Mouse (Mus musculus): ENCODE data around the gene 1600002K03Rik. TPM values are rescaled to one million over a fixed set of nuclear protein-coding genes. Genes with fewer than 3 reads are reported as not detected.
A peak's percentile ranks its signal among the peaks of the same experiment; 100 is the strongest.

The 1600002K03Rik gene
- polyA plus RNA-seq, 1 experiment, result 13.1 TPM

DNA sequence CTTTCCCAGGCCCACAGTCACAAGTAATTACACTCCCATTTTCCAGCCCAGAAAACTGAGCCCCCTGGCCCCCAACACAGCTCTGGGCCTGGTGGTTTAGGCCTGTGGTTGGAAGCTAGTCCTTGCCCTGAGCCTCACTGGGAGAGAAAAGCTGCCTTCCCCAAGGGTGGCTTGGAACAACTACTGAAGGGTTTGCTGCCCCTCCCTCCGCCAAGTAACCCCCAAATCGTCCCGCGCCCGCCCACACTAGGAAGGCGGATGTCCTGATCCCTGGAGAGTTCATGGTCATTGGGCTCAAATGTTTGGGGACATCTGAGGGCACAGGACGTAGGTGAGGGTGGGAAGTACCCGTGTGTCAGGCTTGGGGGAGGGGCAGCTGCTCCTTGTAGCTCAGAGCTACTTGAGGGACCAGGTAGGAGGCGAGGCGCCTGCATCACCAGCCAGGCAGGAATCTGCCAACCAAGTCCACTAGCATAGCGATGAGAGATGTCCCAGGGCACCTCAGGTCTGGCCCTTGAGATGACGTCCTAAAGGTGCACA, 13.7 kb upstream of the 1600002K03Rik start:
- Histone ChIP-seq H3K27ac (ENCODE audit: insufficient read depth, low read length) (peak overlapping the region; percentile 61), H3K4me1 (ENCODE audit: control insufficient read depth, insufficient read depth, low read length) (peaks cover 7% of the 10 kb centered on the region), H3K4me3 (ENCODE audit: insufficient read depth, low read length) (peak overlapping the region; percentile 17)
- 0 out of 2 replicates have a peak, but pooled peaks have one; percentile 0 for TF ChIP-seq POLR2A (IDR thresholded peaks at IDR 0.05; ENCODE audit: extremely low read depth, insufficient read depth, low read length)
- TF ChIP-seq CTCF (IDR thresholded peaks at IDR 0.05; ENCODE audit: extremely low read depth, insufficient read depth, low read length), result no peak

DNA sequence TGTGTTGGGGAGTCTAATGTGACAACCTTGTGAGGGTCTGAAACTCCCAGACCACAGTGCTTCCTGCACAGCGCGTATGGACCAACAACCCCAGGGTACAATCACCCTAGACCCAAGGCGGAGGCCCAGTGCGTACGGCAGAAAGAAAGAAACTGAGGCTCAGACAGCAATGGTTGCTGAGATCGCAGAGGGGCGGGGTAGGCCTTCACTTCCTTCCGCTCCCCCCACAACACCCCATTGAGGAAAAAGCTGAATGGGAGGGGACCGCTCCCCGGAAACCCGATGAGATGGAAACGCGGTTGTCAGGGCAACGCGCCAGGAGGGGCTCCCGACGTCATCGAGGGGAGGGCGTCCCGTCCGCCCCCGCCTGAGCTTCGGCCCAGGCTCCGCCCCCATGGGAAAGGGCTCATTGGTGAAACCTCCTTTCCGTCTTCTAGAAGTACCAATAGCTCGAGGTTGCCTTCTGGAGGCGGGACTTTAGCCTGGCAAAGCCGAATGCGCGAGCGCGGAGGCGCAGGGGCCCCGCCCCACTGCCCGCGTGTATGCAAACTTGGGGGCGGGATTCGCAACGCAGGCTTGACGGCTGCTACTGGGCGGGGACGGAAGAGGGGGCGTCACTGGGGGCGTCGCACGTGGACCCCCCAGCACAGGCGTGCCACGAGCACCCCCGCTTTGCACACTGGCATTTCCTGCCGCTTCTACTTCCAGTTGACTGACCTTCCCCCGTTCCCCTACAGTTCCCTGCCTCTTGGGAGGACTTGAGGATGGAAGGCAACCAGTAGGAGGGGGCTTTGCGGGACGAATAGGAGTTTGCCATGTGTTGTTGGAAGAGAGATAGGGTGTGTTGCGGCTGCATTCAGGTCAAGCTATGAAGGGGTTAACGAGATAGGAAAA, 12.9 kb upstream of the 1600002K03Rik start:
- TF ChIP-seq POLR2A (IDR thresholded peaks at IDR 0.05; ENCODE audit: extremely low read depth, insufficient read depth, low read length) (peak; percentile 62; the same call in 1 of the 2 replicates), CTCF (IDR thresholded peaks at IDR 0.05; ENCODE audit: extremely low read depth, insufficient read depth, low read length) (no peak)
- Histone ChIP-seq H3K4me1 (ENCODE audit: control insufficient read depth, insufficient read depth, low read length) (peaks cover 10% of the 10 kb centered on the region), H3K4me3 (ENCODE audit: insufficient read depth, low read length) (peak overlapping the region; percentile 17), H3K27ac (ENCODE audit: insufficient read depth, low read length) (peak overlapping the region; percentile 61)

DNA sequence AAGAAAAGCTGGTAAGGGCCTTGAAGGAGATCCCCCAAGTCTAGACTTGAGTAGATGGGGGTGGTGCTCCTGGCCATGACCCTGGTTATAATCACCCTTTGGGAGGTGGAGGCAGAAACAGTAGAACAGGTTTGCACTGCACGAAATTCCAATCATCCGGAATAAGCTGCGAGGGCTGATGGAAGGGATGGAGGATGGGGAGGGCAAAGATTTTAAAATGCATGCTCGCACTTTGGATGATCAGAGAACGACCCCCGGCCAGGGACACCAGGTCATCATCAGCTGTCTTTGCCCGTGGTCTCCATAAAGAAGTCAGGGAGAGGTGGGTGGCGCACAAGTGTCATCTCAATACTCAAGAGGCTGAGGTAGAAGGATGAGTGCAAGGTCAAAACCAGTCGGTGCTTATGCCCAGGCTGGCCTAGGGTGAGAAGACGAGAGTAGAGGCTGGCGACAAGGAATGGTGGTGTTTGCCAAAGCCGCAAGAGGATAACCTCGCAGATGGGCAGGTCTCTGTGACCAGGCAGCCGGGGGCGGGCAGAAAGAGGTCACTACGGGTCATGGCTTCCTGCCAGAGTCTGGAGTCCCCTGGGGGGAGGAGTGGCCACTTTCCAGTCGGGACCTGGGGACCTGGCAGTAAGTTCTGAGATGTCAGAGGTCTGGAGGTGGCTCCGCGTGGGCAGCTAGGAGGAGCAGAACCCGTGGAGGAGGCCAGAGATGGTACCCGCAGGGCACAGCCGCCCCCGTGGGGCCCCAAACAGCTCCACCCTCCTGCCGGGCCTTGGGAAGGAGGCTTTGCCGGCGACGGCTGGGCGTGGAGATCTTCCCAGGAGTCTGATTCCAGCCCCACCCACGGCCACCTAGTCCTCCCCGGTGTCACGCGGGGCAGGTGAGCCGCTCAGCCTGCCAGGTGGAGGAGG, 12.0 kb upstream of the 1600002K03Rik start:
- no peak; the same call in 1 of the 2 replicates for TF ChIP-seq POLR2A (IDR thresholded peaks at IDR 0.05; ENCODE audit: extremely low read depth, insufficient read depth, low read length)
- TF ChIP-seq CTCF (IDR thresholded peaks at IDR 0.05; ENCODE audit: extremely low read depth, insufficient read depth, low read length), result no peak
- H3K4me1 ChIP-seq (ENCODE audit: control insufficient read depth, insufficient read depth, low read length), result peaks cover 11% of the 10 kb centered on the region
- peak overlapping the region; percentile 58 for H3K27ac ChIP-seq (ENCODE audit: insufficient read depth, low read length)
- H3K4me3 ChIP-seq (ENCODE audit: insufficient read depth, low read length), result peak overlapping the region; percentile 7; the same call in 1 of the 2 replicates

DNA sequence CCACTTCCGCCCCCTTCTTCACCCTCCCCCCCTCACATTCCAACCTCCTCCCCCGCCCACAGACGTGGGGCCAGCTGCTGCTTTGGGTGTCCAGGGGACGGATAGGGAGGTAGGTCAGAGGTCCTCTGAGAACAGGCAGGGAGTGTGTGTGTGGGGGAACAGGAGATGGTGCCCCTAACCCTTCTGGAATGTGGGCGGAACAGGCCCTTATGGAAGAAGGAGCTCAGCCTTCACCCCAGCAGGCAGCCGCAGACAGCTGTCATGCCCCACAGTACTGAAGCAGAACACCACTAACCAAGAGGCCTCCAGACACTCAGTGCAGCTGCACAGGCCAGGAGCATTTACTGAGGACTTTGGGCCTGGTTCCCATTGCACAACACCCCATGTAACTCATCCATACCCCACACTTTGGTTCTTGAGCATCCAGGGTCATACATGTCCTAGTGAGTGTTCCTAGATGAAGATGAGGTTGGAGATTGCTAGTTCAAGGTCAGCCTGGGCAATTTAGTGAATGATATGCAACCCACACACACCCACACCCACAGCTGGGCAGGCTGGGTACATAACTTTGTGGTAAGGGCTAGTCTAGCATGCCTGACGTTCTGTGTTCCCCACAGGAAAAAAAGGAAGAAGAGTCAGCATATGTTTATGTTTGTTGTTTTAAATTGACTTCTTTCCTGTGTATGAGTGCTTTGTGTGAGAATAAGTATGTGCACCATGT, 11.1 kb upstream of the 1600002K03Rik start:
- TF ChIP-seq CTCF (IDR thresholded peaks at IDR 0.05; ENCODE audit: extremely low read depth, insufficient read depth, low read length), result no peak
- Histone ChIP-seq H3K4me3 (ENCODE audit: insufficient read depth, low read length) (no peak overlapping the region), H3K4me1 (ENCODE audit: control insufficient read depth, insufficient read depth, low read length) (peaks cover 13% of the 10 kb centered on the region), H3K27ac (ENCODE audit: insufficient read depth, low read length) (0 out of 2 replicates have a peak overlapping the region, but pooled peaks have one; percentile 5)

DNA sequence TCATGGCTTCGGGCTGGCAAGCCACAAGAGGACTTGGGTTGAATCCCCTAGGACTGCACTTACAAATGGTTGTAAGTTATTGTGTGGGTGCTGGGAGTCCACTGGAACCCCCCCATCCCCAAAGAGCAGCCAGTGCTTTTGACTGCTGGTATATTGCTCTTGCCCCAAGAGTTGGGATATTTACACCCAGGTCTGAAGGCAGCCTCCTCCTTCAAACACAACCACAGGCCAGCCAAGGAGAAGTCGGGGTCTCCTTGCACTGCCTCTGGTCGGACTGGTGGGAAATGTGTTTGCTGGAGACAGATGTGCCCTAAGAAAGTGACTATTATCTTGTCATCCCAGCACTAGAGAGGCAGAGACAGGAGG, 10.5 kb upstream of the 1600002K03Rik start:
- Histone ChIP-seq H3K4me1 (ENCODE audit: control insufficient read depth, insufficient read depth, low read length) (peaks cover 14% of the 10 kb centered on the region), H3K27ac (ENCODE audit: insufficient read depth, low read length) (no peak overlapping the region), H3K4me3 (ENCODE audit: insufficient read depth, low read length) (no peak overlapping the region)
- no peak for TF ChIP-seq POLR2A (IDR thresholded peaks at IDR 0.05; ENCODE audit: extremely low read depth, insufficient read depth, low read length)
- TF ChIP-seq CTCF (IDR thresholded peaks at IDR 0.05; ENCODE audit: extremely low read depth, insufficient read depth, low read length), result no peak

DNA sequence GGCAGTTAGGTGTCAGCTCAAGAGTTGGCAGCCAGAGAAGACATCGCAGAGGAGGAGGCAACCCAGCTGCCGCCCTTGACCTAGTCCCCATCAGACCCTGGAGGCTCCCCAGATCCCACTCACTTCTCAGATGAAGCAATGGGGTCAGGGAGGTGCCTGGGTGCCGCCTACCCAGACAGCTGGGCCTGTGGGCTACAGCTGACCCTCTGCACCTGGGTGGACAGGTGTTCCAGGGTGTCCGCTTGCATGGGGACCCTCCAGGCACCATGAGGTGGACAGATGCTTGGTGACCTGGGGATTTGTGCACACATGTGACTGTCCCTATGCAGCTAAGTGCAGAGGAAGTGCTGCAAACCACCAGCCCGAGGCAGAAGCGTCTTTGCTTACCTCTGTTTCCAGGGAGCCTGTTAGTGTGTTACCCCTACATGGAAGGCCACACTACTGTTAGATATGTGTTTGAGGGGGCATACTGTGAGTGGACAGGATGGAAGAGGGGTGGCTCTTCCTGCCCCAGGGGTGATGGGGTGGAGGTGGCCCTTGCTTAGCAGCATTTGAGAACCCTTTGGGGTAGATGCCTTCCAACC, 9.9 kb upstream of the 1600002K03Rik start:
- Histone ChIP-seq H3K27ac (ENCODE audit: insufficient read depth, low read length) (no peak overlapping the region), H3K4me1 (ENCODE audit: control insufficient read depth, insufficient read depth, low read length) (peaks cover 14% of the 10 kb centered on the region)
- TF ChIP-seq CTCF (IDR thresholded peaks at IDR 0.05; ENCODE audit: extremely low read depth, insufficient read depth, low read length), result no peak
- no peak for TF ChIP-seq POLR2A (IDR thresholded peaks at IDR 0.05; ENCODE audit: extremely low read depth, insufficient read depth, low read length)

DNA sequence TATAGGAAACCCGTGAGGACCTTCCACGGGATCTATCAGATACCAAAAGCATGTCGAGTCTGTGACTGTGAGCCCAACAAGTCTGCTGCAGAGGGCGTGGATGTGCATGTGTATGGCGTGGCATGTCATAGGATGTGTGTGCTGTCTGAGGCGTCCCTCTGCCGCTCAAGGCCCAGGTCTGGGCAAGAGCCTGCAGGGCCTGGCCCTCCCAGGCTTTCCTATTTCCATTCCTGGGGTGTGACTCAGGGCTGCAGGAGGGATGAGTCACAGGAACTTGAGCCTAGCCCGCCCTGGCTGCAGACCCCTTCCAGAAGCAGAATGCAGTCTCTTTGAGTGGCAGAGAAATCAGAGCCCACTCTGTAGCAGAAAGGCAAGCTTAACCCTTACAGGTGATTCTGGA, 9.0 kb upstream of the 1600002K03Rik start:
- TF ChIP-seq CTCF (IDR thresholded peaks at IDR 0.05; ENCODE audit: extremely low read depth, insufficient read depth, low read length), result no peak
- H3K27ac ChIP-seq (ENCODE audit: insufficient read depth, low read length), result peak overlapping the region; percentile 61; the same call in 1 of the 2 replicates
- no peak overlapping the region for H3K4me3 ChIP-seq (ENCODE audit: insufficient read depth, low read length)
- H3K4me1 ChIP-seq (ENCODE audit: control insufficient read depth, insufficient read depth, low read length), result peaks cover 16% of the 10 kb centered on the region

More for the DNA sequence above, 9.9 kb upstream of the 1600002K03Rik start:
- H3K4me3 ChIP-seq (ENCODE audit: insufficient read depth, low read length), result no peak overlapping the region

DNA sequence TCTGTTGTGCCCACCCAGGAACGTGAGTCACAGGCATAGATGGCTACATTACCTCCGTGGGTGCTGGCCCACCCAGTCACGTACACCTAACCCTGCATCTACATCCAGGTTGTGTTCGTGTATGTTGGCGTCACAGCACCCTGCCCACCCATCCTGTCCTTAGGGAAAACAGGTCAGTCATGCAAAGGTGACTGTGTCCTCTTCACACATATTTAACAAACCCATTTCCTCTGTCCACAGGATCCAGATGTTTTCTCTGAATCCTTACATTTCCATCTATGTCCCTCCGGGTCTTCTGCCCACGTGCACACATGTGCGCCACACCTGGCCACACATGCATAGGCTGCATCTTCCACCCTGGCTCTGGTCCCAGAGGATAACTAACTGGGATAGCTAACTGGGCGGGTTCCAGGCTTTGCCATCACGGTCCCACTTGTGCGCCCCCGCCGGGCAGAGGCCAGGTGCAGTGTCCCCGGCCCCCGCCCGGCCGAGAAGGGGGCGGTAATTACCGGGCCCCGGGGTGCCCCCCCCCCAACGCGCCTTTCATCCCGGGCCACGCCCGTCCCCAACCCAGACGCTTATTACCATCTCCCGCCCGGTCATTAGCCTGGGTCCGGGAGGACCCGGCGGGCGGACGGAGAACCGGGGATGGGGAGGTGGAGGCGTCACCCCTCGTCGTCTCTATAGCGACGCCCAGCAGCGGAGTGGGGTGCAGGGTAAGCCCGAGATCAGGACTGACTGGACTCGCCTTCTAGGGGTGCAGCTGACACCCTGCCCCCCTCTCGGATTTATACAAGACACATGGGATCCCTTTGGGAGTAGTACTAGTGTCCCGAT, 8.4 kb upstream of the 1600002K03Rik start:
- no peak for TF ChIP-seq CTCF (IDR thresholded peaks at IDR 0.05; ENCODE audit: extremely low read depth, insufficient read depth, low read length)
- TF ChIP-seq POLR2A (IDR thresholded peaks at IDR 0.05; ENCODE audit: extremely low read depth, insufficient read depth, low read length), result no peak
- Histone ChIP-seq H3K4me1 (ENCODE audit: control insufficient read depth, insufficient read depth, low read length) (peaks cover 14% of the 10 kb centered on the region), H3K27ac (ENCODE audit: insufficient read depth, low read length) (peak overlapping the region; percentile 61; the same call in 1 of the 2 replicates), H3K4me3 (ENCODE audit: insufficient read depth, low read length) (peak overlapping the region; percentile 21)
